Mouse (Mus musculus): ENCODE results near the gene C1qtnf3. TPM values are rescaled to one million over a fixed set of nuclear protein-coding genes. Genes with fewer than 3 reads are reported as not detected.
A peak's percentile ranks its signal among the peaks of the same experiment; 100 is the strongest.

The C1qtnf3 gene
- 23.2 and 29.0 TPM in 2 replicates for polyA plus RNA-seq (2015; fragmentation: Nextera tagmentation; extraction: Ambion mirVana)

DNA sequence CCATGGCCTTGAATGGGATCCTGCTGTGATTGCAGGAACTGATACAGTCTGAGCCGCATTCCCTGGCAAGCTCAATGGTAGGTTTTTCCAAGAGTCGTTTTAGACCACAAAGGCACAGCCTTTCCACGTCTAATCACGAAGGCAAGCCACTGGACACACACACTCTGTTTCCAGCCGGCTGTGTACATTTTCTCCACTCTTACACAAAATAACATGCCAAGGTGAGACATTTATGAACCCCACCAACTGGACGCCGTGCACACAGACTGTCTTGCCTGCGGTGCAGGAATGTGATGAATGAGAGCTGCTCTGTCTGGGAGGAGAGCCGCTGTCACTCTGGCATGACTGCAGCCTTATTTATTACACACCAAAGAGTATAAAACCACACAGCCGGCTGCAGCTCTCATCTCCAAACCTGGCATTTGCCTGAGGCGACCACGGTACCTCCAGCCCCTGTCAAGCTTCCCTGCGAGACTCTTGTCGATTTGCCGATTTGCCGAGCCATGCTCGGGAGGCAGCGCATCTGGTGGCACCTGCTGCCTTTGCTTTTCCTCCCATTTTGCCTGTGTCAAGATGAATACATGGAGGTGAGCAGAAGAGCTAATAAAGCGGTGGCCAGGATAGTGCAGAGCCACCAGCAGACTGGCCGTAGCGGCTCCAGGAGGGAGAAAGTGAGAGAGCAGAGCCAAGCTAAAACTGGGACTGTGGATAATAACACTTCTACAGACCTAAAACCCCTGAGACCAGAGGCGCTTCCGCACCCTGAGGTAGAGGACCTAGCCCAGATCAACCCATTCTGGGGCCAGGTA, at the start of gene C1qtnf3:
Gene C1qtnf3, plus strand, starts transcription at position 382 of the 809 bp plus-strand sequence.
- peak; percentile 70 for ATAC-seq (ENCODE audit: low read depth)
- Histone ChIP-seq H3K36me3 (no peaks in the 10 kb centered on the region), H3K4me1 (replicated peaks) (peaks cover 21% of the 10 kb centered on the region), H3K9me3 (no peaks in the 10 kb centered on the region), H3K4me3 (peak within 1 kb of the TSS; percentile 23), H3K27me3 (no peaks in the 10 kb centered on the region), H3K4me2 (peak within 1 kb of the TSS; percentile 48), H3K27ac (replicated peaks) (peak within 1 kb of the TSS; percentile 59), H3K9ac (peak within 1 kb of the TSS; percentile 54)
- WGBS: 34% methylated on average over 23 of the region's 23 CpGs

DNA sequence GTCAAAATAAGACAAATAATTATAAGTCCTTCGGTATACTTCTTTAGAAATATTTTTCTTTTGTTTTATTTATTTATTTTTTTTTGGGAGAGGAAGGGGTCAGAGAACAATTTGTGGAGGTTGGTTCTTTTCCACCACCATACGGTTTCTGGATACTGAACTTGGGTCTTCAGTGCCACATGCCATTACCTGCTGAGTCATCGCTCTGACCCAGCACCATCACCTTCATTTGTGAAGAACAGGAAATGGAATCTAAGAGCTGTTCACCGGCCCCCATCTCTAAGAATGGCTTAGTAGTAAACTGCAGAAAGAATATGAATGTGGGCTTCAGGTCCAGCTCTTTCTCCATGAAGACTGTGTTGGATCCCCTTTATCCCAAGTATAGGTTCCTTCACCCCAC, 49.8 kb upstream of the C1qtnf3 start:
- Histone ChIP-seq H3K4me3 (no peak overlapping the region), H3K4me2 (no peak overlapping the region), H3K27ac (replicated peaks) (no peak overlapping the region), H3K9me3 (no peaks in the 10 kb centered on the region), H3K27me3 (no peaks in the 10 kb centered on the region), H3K9ac (no peak overlapping the region), H3K4me1 (replicated peaks) (no peaks in the 10 kb centered on the region), H3K36me3 (no peaks in the 10 kb centered on the region)
- ATAC-seq (ENCODE audit: low read depth): no peak
- WGBS: 90% methylated on average over 4 of the region's 4 CpGs

DNA sequence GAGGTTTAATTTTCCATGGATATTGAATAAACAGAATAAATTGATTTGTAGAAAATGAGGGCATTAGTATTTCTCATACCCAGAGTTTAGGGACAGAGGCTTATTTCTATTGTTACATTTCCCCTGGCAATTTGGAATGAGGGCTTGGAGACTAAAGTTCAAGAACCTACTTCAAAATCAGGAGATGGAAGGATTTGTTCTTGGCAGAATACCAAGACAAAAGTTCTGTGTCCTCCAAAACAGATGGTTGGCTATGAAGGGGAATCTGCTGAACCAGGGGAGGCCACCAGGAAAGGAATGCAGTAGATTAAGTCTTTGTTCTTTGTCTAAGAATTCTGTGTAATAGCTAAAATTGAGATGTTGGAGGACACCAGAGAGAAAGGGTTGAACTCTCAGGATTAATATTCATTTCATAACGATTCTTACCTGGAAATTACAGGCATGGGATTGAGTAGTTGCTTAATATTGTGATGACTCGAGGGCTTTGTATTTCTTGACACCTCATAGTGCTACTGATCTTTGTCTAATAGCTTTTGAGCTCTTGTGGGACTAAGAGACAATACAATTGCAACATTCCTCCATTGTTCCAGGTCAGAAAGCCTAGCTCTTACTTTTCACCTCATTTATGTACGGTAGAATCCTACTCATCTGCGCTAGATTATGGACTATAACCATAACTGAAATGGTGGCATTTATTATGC, 35.4 kb upstream of the C1qtnf3 start:
- 85% methylated on average over 4 of the region's 4 CpGs for WGBS
- H3K9ac ChIP-seq: no peak overlapping the region

DNA sequence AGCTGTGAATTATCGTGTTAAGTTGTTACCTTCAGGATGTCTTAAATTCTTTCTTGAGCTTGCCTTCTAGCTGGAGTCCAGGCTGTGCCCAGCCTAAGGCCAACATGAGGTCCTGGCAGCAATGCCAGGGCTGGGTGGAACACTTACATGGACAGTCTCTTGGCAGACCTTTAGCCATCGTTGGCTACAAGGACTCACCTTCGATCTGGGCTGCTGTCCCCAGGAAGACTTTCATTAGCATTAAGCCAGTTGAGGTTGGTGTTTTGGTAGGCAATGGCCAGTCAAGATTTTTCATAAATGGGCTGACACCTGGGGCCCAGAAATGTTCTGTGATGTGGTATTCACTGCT, 34.8 kb upstream of the C1qtnf3 start:
- no peaks in the 10 kb centered on the region for H3K4me1 ChIP-seq (replicated peaks)
- H3K36me3 ChIP-seq: no peaks in the 10 kb centered on the region
- no peaks in the 10 kb centered on the region for H3K27me3 ChIP-seq
- no peak for ATAC-seq (ENCODE audit: low read depth)
- no peaks in the 10 kb centered on the region for H3K9me3 ChIP-seq
- H3K4me2 ChIP-seq: no peak overlapping the region
- no peak overlapping the region for H3K9ac ChIP-seq
- 91% methylated on average over 3 of the region's 3 CpGs for WGBS
- no peak overlapping the region for H3K4me3 ChIP-seq
- no peak overlapping the region for H3K27ac ChIP-seq (replicated peaks)

More for the DNA sequence above, 35.4 kb upstream of the C1qtnf3 start:
- no peak overlapping the region for H3K4me2 ChIP-seq
- no peaks in the 10 kb centered on the region for H3K36me3 ChIP-seq
- H3K27me3 ChIP-seq: no peaks in the 10 kb centered on the region
- no peak for ATAC-seq (ENCODE audit: low read depth)
- no peak overlapping the region for H3K27ac ChIP-seq (replicated peaks)
- H3K4me3 ChIP-seq: no peak overlapping the region
- H3K4me1 ChIP-seq (replicated peaks): no peaks in the 10 kb centered on the region
- no peaks in the 10 kb centered on the region for H3K9me3 ChIP-seq

DNA sequence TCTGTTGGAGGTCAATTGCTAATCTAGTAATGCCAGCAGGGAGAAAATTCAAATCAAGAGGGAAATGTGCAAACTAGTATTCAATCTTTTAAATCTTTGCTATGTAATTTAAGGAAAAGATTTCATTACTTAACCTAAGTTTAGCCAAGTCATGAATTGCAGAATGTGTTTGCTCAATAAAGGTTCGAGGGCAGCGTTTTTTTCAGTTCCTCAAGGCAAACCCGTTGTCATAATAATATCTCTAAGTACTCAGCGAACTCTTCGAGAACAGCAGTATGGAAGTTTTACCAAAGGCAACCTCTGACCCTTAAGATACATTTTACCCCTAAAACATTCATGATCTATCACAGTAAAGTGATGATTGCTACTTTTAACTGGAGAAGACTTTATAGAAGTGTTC, 31.9 kb upstream of the C1qtnf3 start:
- no peak overlapping the region for H3K4me2 ChIP-seq
- H3K27ac ChIP-seq (replicated peaks): no peak overlapping the region
- 86% methylated on average over 5 of the region's 5 CpGs for WGBS
- H3K4me3 ChIP-seq: no peak overlapping the region
- H3K4me1 ChIP-seq (replicated peaks): peaks cover 3% of the 10 kb centered on the region; the same call in 1 of the 2 replicates
- no peak for ATAC-seq (ENCODE audit: low read depth)
- no peaks in the 10 kb centered on the region for H3K36me3 ChIP-seq
- H3K27me3 ChIP-seq: no peaks in the 10 kb centered on the region
- H3K9ac ChIP-seq: no peak overlapping the region
- H3K9me3 ChIP-seq: no peaks in the 10 kb centered on the region

DNA sequence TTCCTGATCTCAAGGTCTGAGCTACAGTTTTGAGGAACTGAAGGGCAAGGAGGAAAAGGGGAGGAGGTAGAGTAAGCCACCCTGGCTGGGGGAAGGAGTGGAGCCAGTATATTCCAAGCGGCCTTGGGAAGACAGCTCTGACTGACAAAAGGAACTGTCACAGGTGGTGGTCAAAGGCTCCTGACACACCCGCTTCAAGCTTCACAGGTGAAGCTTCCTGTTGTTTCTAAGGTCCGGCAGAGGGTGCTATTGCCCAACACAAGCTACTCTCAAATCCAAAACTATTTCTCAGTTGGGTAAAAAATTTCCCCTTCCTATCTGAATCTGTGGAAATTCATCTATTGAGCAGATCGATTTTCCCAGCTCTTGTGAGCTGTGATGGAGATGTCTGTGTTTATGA, 31.1 kb upstream of the C1qtnf3 start:
- Histone ChIP-seq H3K9me3 (no peaks in the 10 kb centered on the region), H3K4me1 (replicated peaks) (peaks cover 3% of the 10 kb centered on the region; the same call in 1 of the 2 replicates), H3K4me3 (no peak overlapping the region), H3K27ac (replicated peaks) (no peak overlapping the region), H3K27me3 (no peaks in the 10 kb centered on the region), H3K4me2 (no peak overlapping the region), H3K36me3 (no peaks in the 10 kb centered on the region), H3K9ac (no peak overlapping the region)
- 31% methylated on average over 4 of the region's 4 CpGs for WGBS
- ATAC-seq (ENCODE audit: low read depth): no peak

DNA sequence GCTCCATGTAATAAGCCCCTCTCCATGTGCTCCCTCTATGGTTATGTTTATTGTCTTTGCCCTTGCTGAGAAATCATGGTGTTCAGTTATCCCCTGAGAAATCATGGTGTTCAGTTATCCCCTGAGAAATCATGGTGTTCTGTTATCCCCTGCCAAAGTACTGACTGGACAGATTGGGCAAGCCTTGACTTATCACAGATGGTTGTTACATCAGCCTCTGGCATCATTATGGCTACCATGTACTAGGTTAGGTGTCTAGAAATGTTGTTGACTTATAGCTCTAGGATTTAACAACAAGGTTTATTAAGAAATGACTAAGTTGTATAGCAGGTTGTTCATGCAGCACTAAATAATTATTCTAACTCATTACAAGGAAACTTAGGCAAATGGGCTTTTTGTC, 30.1 kb upstream of the C1qtnf3 start:
- no peaks in the 10 kb centered on the region for H3K27me3 ChIP-seq
- H3K36me3 ChIP-seq: no peaks in the 10 kb centered on the region
- no peak overlapping the region for H3K4me3 ChIP-seq
- ATAC-seq (ENCODE audit: low read depth): no peak
- H3K9me3 ChIP-seq: no peaks in the 10 kb centered on the region
- no peak overlapping the region for H3K4me2 ChIP-seq
- H3K4me1 ChIP-seq (replicated peaks): peaks cover 3% of the 10 kb centered on the region; the same call in 1 of the 2 replicates
- no peak overlapping the region for H3K27ac ChIP-seq (replicated peaks)
- H3K9ac ChIP-seq: no peak overlapping the region

DNA sequence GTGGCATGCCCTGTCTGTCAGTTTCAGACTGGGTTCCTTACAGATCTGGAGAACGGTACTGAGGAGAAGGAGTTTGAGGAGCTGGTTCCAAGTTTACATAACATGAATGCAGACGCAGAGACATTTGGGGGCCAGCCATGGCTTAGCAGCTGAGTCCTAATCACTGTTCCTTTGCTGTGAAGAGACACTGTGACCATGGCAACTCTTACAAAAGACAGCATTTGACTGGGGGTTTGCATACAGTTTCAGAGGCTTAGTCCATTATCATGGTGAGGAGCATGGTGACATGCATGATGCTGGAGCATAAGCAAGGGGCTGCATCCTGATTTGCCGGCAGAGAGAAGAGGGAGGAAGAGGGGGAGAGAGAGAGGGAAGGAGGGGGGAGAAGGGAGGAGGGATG, 29.6 kb upstream of the C1qtnf3 start:
- Histone ChIP-seq H3K9ac (no peak overlapping the region), H3K27me3 (no peaks in the 10 kb centered on the region), H3K4me2 (no peak overlapping the region), H3K4me1 (replicated peaks) (peaks cover 3% of the 10 kb centered on the region; the same call in 1 of the 2 replicates), H3K27ac (replicated peaks) (no peak overlapping the region), H3K36me3 (no peaks in the 10 kb centered on the region), H3K9me3 (no peaks in the 10 kb centered on the region), H3K4me3 (no peak overlapping the region)
- WGBS: 36% methylated on average over 3 of the region's 3 CpGs
- ATAC-seq (ENCODE audit: low read depth): no peak

DNA sequence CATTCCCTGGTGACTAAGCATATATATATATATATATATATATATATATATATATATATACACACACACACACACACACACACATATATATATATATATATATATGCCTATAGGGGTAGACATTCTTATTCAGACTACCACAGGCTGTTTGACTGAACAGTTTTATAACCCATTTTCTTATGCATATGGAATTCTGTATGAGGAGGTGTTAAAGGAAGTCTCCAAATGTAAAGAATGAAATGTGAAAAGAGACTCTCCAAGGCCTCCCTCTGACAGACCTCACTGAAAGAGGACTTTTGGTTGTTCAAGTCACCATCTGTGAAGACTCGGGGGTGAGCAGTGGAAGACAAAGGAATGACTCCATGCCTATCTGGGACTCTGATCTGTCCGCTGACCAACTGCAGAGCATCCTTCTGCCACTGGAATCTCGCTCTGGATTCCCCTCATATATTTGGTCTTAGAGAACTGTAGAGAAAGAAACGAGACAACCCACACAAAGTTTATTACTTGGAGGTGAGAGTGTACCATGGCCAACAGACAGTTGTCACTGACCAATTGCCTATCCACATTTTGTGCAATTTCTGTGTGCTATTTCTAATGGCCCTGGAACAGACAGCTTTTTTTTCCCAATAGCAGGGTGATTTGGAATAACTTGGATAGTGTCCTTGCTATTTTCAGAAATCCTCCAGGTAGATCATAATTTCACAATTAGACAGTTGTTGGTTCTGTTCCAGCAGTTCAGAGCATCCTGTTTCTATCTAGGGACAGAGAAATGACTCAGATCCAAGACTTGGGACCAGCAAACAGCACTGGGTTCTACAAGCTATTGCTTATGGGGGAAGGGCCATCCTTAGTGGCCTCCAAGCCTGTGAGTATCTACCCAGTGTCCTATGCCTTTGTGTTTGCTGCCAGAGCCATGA, 28.8 kb upstream of the C1qtnf3 start:
- no peak for ATAC-seq (ENCODE audit: low read depth)
- Histone ChIP-seq H3K4me3 (no peak overlapping the region), H3K27ac (replicated peaks) (no peak overlapping the region), H3K27me3 (no peaks in the 10 kb centered on the region), H3K9me3 (no peaks in the 10 kb centered on the region), H3K4me1 (replicated peaks) (peaks cover 3% of the 10 kb centered on the region; the same call in 1 of the 2 replicates), H3K36me3 (no peaks in the 10 kb centered on the region), H3K4me2 (no peak overlapping the region), H3K9ac (no peak overlapping the region)
- WGBS: 70% methylated on average over 4 of the region's 4 CpGs

DNA sequence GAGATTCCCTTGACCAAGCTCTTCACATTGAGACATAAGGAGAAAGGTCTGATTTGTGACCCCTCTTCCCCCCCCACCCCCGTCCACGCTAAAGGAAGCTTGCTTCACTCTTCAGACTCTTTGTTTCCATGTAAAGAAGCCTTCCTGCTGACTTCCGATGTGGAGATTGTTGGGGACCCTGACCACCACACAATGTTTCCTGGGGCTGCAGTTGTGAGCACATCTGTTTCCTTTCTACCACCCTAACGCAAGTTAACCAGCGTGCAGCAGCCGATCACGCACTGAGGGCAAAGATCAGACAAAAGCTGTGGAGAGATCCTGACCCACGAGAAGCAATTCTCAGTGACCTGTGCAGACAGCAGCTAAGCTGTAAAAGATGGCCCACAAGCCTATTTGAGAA, 24.8 kb upstream of the C1qtnf3 start:
- H3K27me3 ChIP-seq: no peaks in the 10 kb centered on the region
- no peak overlapping the region for H3K27ac ChIP-seq (replicated peaks)
- H3K36me3 ChIP-seq: no peaks in the 10 kb centered on the region
- no peak overlapping the region for H3K9ac ChIP-seq
- H3K4me1 ChIP-seq (replicated peaks): peaks cover 3% of the 10 kb centered on the region; the same call in 1 of the 2 replicates
- ATAC-seq (ENCODE audit: low read depth): no peak
- no peak overlapping the region for H3K4me3 ChIP-seq
- 39% methylated on average over 8 of the region's 8 CpGs for WGBS
- H3K9me3 ChIP-seq: no peaks in the 10 kb centered on the region
- H3K4me2 ChIP-seq: no peak overlapping the region

DNA sequence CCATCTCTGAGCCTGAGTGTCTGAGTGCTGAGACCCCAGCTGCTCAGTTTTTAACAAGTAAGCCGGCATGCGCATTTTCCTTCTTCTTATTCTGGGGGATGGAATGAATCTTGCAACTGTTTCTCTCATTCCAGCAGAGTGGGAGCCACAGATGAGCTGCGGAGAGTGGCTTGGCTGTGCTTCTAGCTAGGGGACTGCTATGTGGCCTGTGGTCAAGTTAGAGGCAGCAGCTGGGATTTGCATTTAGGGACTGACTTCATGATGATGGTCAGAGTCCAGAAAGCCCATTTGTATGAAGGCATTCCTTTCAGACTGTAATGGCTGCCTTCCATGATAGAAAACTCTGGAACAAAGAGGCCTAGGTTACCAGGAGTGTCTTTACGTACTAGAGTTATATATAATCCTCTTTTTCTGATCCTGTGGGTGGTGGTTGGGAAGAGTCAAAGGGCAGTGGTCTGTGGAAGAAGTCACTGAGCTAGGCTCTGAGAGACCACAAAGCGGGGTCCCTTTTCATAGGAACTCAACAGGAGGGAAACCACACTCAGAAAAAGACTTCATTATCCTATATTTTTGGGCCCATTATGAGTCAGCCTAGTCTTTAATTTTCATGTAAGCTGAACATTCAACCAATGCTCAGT, 23.4 kb upstream of the C1qtnf3 start:
- Histone ChIP-seq H3K27me3 (no peaks in the 10 kb centered on the region), H3K4me3 (no peak overlapping the region), H3K36me3 (no peaks in the 10 kb centered on the region), H3K9ac (no peak overlapping the region), H3K27ac (replicated peaks) (no peak overlapping the region), H3K9me3 (no peaks in the 10 kb centered on the region), H3K4me1 (replicated peaks) (no peaks in the 10 kb centered on the region), H3K4me2 (no peak overlapping the region)
- 92% methylated on average over 5 of the region's 5 CpGs for WGBS
- ATAC-seq (ENCODE audit: low read depth): no peak

Measured in neural tube, embryonic 13.5 days (tissue).